Mouse (Mus musculus) kidney, postnatal 14 days (tissue): ENCODE measurements around the gene Dclre1a.
A peak's percentile ranks its signal among the peaks of the same experiment; 100 is the strongest.

Source experiments
- DNase-seq: peaks from one replicate; pipeline ENCODE4 v3.0.0; 2022; ENCODE audit warnings: mixed read lengths

The Dclre1a gene

GRCm38 (mm10) chr19:56547456-56548229 is at the start of gene Dclre1a:
Gene Dclre1a (minus strand): TSS chr19:56548222.
- DNase-seq = peak; percentile 83

- DNase-seq = no peak
Measured at GRCm38 (mm10) chr19:56592472-56592871, 44.5 kb upstream of the Dclre1a start.

- no peak for DNase-seq
Measured at GRCm38 (mm10) chr19:56590250-56590649, 42.2 kb upstream of the Dclre1a start.

- DNase-seq = no peak
Measured at GRCm38 (mm10) chr19:56589455-56589854, 41.4 kb upstream of the Dclre1a start.

GRCm38 (mm10) chr19:56589008-56589407 is 41.0 kb upstream of the Dclre1a start:
- DNase-seq = no peak

GRCm38 (mm10) chr19:56588205-56588626 is 40.2 kb upstream of the Dclre1a start:
- no peak for DNase-seq

- no peak for DNase-seq
Measured at GRCm38 (mm10) chr19:56586320-56586719, 38.3 kb upstream of the Dclre1a start.

GRCm38 (mm10) chr19:56584288-56584687 is 36.3 kb upstream of the Dclre1a start:
- no peak for DNase-seq

- DNase-seq = peak; percentile 50
Measured at GRCm38 (mm10) chr19:56583785-56584184, 35.8 kb upstream of the Dclre1a start.

GRCm38 (mm10) chr19:56581981-56582380 is 34.0 kb upstream of the Dclre1a start:
- DNase-seq = no peak

- no peak for DNase-seq
Measured at GRCm38 (mm10) chr19:56577801-56578200, 29.8 kb upstream of the Dclre1a start.

- no peak for DNase-seq
Measured at GRCm38 (mm10) chr19:56573184-56573583, 25.2 kb upstream of the Dclre1a start.

- DNase-seq = no peak
Measured at GRCm38 (mm10) chr19:56571913-56572312, 23.9 kb upstream of the Dclre1a start.

- DNase-seq = no peak
Measured at GRCm38 (mm10) chr19:56571234-56571633, 23.2 kb upstream of the Dclre1a start.

- DNase-seq = no peak
Measured at GRCm38 (mm10) chr19:56570781-56571180, 22.8 kb upstream of the Dclre1a start.

GRCm38 (mm10) chr19:56566940-56567339 is 18.9 kb upstream of the Dclre1a start:
- no peak for DNase-seq

GRCm38 (mm10) chr19:56566041-56566440 is 18.0 kb upstream of the Dclre1a start:
- DNase-seq = peak; percentile 70

- DNase-seq = peak; percentile 20
Measured at GRCm38 (mm10) chr19:56565358-56565757, 17.3 kb upstream of the Dclre1a start.

GRCm38 (mm10) chr19:56563469-56563868 is 15.4 kb upstream of the Dclre1a start:
- DNase-seq = no peak

- no peak for DNase-seq
Measured at GRCm38 (mm10) chr19:56562433-56563138, 14.6 kb upstream of the Dclre1a start.

GRCm38 (mm10) chr19:56555972-56556371 is 8.0 kb upstream of the Dclre1a start:
- no peak for DNase-seq

GRCm38 (mm10) chr19:56553177-56553576 is 5.2 kb upstream of the Dclre1a start:
- no peak for DNase-seq

GRCm38 (mm10) chr19:56549033-56549680 is 1.1 kb upstream of the Dclre1a start:
- DNase-seq = peak; percentile 26
